Mouse (Mus musculus) liver, postnatal 0 days (tissue): ENCODE measurements around the gene Arl8a. TPM values are rescaled to one million over a fixed set of nuclear protein-coding genes. Genes with fewer than 3 reads are reported as not detected.
A peak's percentile ranks its signal among the peaks of the same experiment; 100 is the strongest.

Experiments
- ATAC-seq: fragments of 200-750 bp; cut with Nextera tagmentation; 2 replicates; pipeline ENCODE4 v1.8.0; 2017; ENCODE audit warnings: mild to moderate bottlenecking, moderate library complexity
- DNase-seq: peaks from one replicate; pipeline ENCODE4 v3.0.0-alpha.2; 2016
- H3K27ac ChIP-seq: fragments of 300-500 bp; sonication (generic); 2 replicates; pipeline ENCODE4 v1.5.1; 2014; ENCODE audit warnings: antibody characterized with exemption, moderate library complexity, mild to moderate bottlenecking, low read depth
- H3K27me3 ChIP-seq: fragments of 300-500 bp; sonication (generic); 2 replicates; pipeline ENCODE4 v1.6.1; 2014; ENCODE audit warnings: low read length, control low read depth, mixed read lengths; ENCODE audit not compliant: insufficient read depth
- H3K36me3 ChIP-seq: fragments of 300-500 bp; sonication (generic); replicated peaks from 2 replicates; pipeline ENCODE4 v1.6.1; 2014; ENCODE audit warnings: mild to moderate bottlenecking, control low read depth, low read length, moderate library complexity, mixed read lengths; ENCODE audit not compliant: insufficient read depth
- H3K4me1 ChIP-seq: fragments of 300-500 bp; sonication (generic); 2 replicates; pipeline ENCODE4 v1.6.1; 2014; ENCODE audit warnings: antibody characterized with exemption, mild to moderate bottlenecking, control low read depth; ENCODE audit not compliant: insufficient read depth
- H3K4me2 ChIP-seq: fragments of 300-500 bp; sonication (generic); 2 replicates; pipeline ENCODE4 v1.6.1; 2014; ENCODE audit warnings: low read depth, mild to moderate bottlenecking, low read length, moderate library complexity, mixed read lengths
- H3K4me3 ChIP-seq: fragments of 300-500 bp; sonication (generic); 2 replicates; pipeline ENCODE4 v1.5.1; 2014; ENCODE audit warnings: low read depth, low read length
- H3K9ac ChIP-seq: fragments of 300-500 bp; sonication (generic); replicated peaks from 2 replicates; pipeline ENCODE4 v1.6.1; 2014; ENCODE audit warnings: mild to moderate bottlenecking, moderate library complexity
- H3K9me3 ChIP-seq: fragments of 300-500 bp; sonication (generic); 2 replicates; pipeline ENCODE4 v1.6.1; 2016; ENCODE audit warnings: mild to moderate bottlenecking, control low read depth, low read length, mixed read lengths
- CTCF ChIP-seq: sonication (generic); IDR thresholded peaks from 2 replicates; pipeline ENCODE4 v1.5.1; 2016; ENCODE audit warnings: antibody characterized with exemption, low read depth
- EP300 ChIP-seq: IDR thresholded peaks from 2 replicates; pipeline ENCODE4 v1.6.1; 2016; ENCODE audit warnings: antibody characterized with exemption, low read depth, mild to moderate bottlenecking
- WGBS: fragments of 180-500 bp; shearing (Covaris S2); extraction: QIAGEN DNeasy Blood & Tissue Kit; methylation state at CpG from one replicate; pipeline ENCODE4 v1.1.7; 2014; ENCODE audit not compliant: insufficient replicate concordance; 5-methylcytosine and 5-hydroxymethylcytosine counted together
- polyA plus RNA-seq: library from polyadenylated mRNA; unstranded; fragments of >200 nt; fragmentation: Nextera tagmentation; extraction: Ambion mirVana; gene quantifications from 2 replicates; pipeline ENCODE4 v1.2.1, GENCODE M21; 2015

The Arl8a gene
- polyA plus RNA-seq, 1 experiment from 2014 or later: 11.3 TPM

DNA sequence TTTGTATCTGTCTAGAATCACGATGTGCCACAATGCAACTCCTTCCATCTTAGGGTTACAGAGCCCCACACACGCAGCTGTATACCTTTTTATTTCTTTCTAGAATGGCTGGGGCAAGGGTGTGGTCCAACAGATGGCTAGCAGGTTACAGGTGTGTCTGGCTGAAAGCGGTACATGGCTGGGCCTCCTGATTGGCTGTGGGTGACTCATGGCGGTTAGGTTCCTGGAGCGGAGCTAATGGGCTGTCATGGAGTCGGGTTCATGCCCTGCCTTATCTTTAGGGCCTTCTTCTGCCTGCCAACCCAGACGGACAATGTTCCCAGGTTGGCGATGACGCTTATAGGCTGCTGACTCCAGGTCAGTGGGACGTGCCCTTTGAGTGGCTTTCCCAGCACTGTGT, 34.2 kb downstream of the Arl8a start:
- Histone ChIP-seq H3K4me1 (0 out of 2 replicates have a peak, but pooled peaks cover 4% of the 10 kb centered on the region), H3K36me3 (no peaks in the 10 kb centered on the region), H3K27ac (no peak overlapping the region), H3K9ac (no peak overlapping the region), H3K9me3 (no peaks in the 10 kb centered on the region), H3K4me2 (no peak overlapping the region), H3K4me3 (no peak overlapping the region), H3K27me3 (no peaks in the 10 kb centered on the region)
- ATAC-seq: no peak
- 79% methylated on average over 10 of the region's 10 CpGs for WGBS
- TF ChIP-seq EP300 (no peak), CTCF (no peak)
- no peak for DNase-seq

DNA sequence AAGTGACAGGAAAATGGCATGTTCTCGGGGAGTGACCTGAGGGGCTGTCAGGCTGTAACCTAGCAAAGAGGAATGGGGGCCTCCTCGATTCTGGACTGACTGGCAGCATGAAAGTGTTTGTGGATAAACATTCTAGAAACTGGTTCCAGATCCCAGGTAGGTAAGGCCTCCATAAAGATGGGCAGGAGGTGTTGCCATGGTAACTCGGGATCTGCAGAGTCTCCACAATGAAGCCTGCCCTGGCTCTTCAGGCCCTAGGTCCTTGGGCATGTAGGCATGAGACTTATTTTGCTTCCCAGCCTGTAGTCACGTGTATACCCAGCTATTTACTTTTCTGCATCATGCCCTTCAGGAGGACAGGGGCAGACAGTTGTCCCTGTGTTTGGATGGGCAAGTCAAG, 34.7 kb downstream of the Arl8a start:
- H3K9ac ChIP-seq: no peak overlapping the region
- TF ChIP-seq CTCF (no peak), EP300 (no peak)
- no peak overlapping the region for H3K4me3 ChIP-seq
- ATAC-seq (no peak), DNase-seq (no peak)
- no peak overlapping the region for H3K4me2 ChIP-seq
- H3K27ac ChIP-seq: no peak overlapping the region
- 0 out of 2 replicates have a peak, but pooled peaks cover 4% of the 10 kb centered on the region for H3K4me1 ChIP-seq
- no peaks in the 10 kb centered on the region for H3K36me3 ChIP-seq
- H3K9me3 ChIP-seq: no peaks in the 10 kb centered on the region
- H3K27me3 ChIP-seq: 0 out of 2 replicates have a peak, but pooled peaks cover under 1% of the 10 kb centered on the region
- WGBS: 68% methylated on average over 4 of the region's 4 CpGs

DNA sequence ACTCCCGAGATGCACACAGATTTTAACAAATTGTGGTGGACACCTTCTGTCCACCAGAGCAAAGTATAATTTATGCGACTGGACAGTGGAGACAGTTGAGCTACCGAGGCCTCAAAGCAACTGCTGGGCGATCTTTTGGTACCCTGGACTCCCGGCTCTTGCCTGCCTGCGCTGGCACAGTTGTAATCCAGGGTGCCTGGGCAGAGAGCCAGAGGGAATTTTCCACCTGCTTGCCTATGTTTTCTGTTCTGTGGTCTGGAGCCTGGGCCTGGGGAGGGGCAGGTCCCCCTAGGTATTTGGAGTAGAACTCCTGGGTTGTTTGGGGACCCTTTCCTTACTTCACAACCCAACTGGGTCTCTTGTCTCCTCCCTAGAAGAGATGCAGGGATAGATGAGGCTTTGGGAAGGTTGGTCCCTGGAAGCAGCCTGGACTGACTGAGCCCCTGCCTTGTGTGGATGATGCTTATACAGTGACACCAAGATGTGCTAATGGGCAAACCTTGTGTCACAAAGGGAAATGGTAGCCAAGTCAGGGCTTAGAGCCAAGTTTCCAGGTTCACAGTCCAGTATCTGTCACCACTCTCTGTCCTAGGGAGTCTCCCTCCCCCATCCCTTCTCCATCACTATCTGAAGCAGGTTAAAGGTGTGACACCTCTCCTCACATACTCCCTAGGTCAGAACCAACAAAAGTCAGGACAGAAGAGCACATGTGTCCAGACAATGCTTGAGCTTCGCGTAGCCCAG, 35.4 kb downstream of the Arl8a start:
- no peaks in the 10 kb centered on the region for H3K36me3 ChIP-seq
- H3K4me3 ChIP-seq: no peak overlapping the region
- no peak overlapping the region for H3K9ac ChIP-seq
- TF ChIP-seq CTCF (no peak), EP300 (no peak)
- ATAC-seq (peak; percentile 66; the same call in 1 of the 2 replicates), DNase-seq (peak; percentile 36)
- H3K4me2 ChIP-seq: no peak overlapping the region
- 0 out of 2 replicates have a peak, but pooled peaks cover 4% of the 10 kb centered on the region for H3K4me1 ChIP-seq
- no peaks in the 10 kb centered on the region for H3K9me3 ChIP-seq
- H3K27ac ChIP-seq: no peak overlapping the region
- 78% methylated on average over 8 of the region's 8 CpGs for WGBS
- H3K27me3 ChIP-seq: 0 out of 2 replicates have a peak, but pooled peaks cover 4% of the 10 kb centered on the region

DNA sequence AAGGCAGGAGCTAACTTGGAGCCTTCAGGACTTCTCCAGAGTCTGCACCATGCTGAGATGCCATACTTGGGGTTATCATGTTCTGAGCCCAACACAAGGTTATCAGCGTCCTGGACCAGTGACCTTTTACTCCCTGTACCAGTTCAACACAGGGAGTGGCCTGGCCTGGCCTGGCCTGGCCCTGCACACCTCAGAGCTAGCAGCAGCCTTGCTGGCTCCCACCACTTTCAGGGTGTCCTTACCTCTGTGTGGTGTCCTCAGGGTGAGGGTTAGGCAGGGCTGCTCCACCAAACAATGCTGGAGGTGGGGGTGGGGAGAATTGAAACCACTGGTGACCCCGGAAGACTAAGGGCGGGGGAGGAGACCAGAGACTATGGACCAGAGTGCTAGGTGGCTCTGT, 36.4 kb downstream of the Arl8a start:
- Histone ChIP-seq H3K9ac (no peak overlapping the region), H3K36me3 (no peaks in the 10 kb centered on the region), H3K9me3 (no peaks in the 10 kb centered on the region), H3K27me3 (0 out of 2 replicates have a peak, but pooled peaks cover 4% of the 10 kb centered on the region), H3K4me3 (no peak overlapping the region), H3K4me1 (0 out of 2 replicates have a peak, but pooled peaks cover 4% of the 10 kb centered on the region), H3K4me2 (no peak overlapping the region), H3K27ac (no peak overlapping the region)
- TF ChIP-seq EP300: no peak
- TF ChIP-seq CTCF: no peak
- no peak for DNase-seq
- ATAC-seq: peak; percentile 33; the same call in 1 of the 2 replicates
- 48% methylated on average over 3 of the region's 3 CpGs for WGBS

DNA sequence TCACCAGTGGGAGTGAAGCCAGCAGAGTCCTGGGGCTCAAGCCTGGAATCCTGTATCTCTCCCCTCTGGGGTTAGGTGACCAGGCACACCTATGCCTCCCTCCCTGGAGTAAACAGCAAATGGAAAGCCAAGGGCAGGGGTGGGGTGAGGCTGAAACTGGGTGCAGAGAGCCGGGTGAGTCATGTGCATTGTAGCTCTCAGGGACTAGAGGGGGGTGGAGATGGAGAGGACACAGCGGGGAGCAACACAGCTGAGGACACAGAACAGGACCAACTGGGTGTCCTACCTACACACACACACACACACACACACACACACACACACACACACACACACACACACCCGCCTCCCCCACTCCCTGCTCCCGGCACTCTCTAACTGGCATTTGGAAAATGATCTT, 36.8 kb downstream of the Arl8a start:
- H3K9ac ChIP-seq: no peak overlapping the region
- DNase-seq: no peak
- 0 out of 2 replicates have a peak, but pooled peaks cover 4% of the 10 kb centered on the region for H3K4me1 ChIP-seq
- H3K27ac ChIP-seq: no peak overlapping the region
- 0 out of 2 replicates have a peak, but pooled peaks cover 4% of the 10 kb centered on the region for H3K27me3 ChIP-seq
- TF ChIP-seq CTCF: no peak
- peak; percentile 46; the same call in 1 of the 2 replicates for ATAC-seq
- H3K4me3 ChIP-seq: no peak overlapping the region
- 52% methylated on average over 3 of the region's 4 CpGs for WGBS
- H3K36me3 ChIP-seq: no peaks in the 10 kb centered on the region
- no peaks in the 10 kb centered on the region for H3K9me3 ChIP-seq
- H3K4me2 ChIP-seq: no peak overlapping the region

DNA sequence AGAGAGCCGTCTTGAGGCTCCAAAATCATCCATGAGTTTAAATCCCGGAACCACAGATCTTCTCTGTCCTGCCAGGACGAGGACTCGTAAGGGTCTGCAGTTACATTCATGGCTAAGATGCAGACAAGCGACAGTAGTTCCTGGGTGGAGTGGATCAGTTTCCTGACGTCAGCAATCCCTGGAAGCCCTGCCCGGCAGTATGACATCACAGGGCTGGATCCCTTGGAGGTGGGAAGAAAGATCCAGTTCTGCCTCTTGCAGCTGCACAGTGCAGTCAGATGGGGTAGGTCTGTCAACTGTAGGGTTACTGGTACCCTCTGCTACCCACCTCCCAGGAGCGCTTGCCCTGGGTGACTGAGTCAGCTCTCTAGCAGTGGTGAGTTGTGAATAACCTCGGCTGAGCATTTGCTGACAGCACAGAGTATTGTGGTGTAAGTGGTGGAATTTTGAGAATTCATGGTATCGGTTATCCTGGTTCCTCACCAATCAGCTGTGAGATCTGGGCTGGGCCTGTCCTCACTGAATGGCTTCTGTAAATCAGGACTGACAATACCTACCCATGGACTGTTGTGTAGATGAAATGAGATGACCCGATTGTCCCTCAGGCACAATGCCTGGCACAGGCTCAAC, 37.4 kb downstream of the Arl8a start:
- ATAC-seq (no peak), DNase-seq (no peak)
- no peak overlapping the region for H3K4me3 ChIP-seq
- no peak overlapping the region for H3K27ac ChIP-seq
- H3K9ac ChIP-seq: no peak overlapping the region
- H3K4me2 ChIP-seq: no peak overlapping the region
- 65% methylated on average over 11 of the region's 11 CpGs for WGBS
- H3K4me1 ChIP-seq: 0 out of 2 replicates have a peak, but pooled peaks cover 4% of the 10 kb centered on the region
- no peak for TF ChIP-seq EP300
- no peak for TF ChIP-seq CTCF
- H3K27me3 ChIP-seq: 0 out of 2 replicates have a peak, but pooled peaks cover 4% of the 10 kb centered on the region
- H3K36me3 ChIP-seq: no peaks in the 10 kb centered on the region
- no peaks in the 10 kb centered on the region for H3K9me3 ChIP-seq
